ENCODE assay signal across 9 mouse cellular contexts in the genomic region with DNA sequence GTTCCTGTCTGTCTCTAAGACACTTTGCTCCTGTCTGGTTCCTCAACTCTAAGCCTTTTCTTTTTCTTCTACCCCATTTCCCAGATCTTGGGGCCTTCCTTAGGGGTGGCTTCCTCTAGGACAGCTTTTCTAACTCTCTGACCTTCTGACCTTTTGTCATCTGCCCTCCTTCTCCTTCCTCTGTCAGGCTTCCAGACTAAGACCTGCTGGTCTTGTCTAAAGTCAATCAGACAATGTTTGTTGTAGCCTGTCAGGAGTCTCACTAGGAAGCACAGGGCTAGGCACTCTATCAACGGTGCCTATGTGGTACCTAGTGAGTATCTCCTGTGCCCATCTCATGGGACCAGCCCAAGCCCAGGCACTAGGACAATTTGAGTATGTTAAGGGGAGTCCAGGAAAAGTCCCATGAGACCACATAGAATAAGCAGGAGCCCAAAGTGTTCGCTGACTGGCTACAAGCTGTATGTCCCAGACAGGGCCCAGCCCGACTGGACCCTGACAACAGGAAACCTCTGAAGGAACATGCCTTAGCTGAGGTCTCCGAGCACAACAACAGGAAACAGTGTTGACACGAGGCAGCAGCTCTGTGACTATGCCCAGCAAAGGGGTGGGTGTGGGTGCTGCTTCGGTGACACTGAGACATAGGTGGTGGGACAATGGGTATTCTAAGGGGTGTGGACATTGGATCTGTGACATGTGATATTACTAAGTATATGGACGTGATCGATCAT. TPM values are rescaled to one million over a fixed set of nuclear protein-coding genes. Genes with fewer than 3 reads are reported as not detected.
A peak's percentile ranks its signal among the peaks of the same experiment; 100 is the strongest.
DNase-seq lines count a peak whose midpoint lies in the region; ATAC-seq and TF ChIP-seq lines count a peak whose summit lies in the region.
"Had no signal": no experiment of that assay in that cellular context is flagged by ENCODE, and none has a peak within 500 bp of the region (broad histone marks: within the 10 kb centered on the region; RNA-seq: fewer than 3 reads in every experiment).

No protein-coding gene starts in this region.

- no peak overlapping the region for H3K9ac ChIP-seq in hindbrain, embryonic 16.5 days (ENCODE audit: low read depth, low read length)
- no peak overlapping the region for H3K9ac ChIP-seq in hindbrain, embryonic 14.5 days
- no peak overlapping the region for H3K9ac ChIP-seq in kidney, postnatal 0 days (ENCODE audit: low read depth, low read length)

- peak overlapping the region; percentile 25; the same call in 1 of the 2 replicates for H3K27ac ChIP-seq in hindbrain, embryonic 16.5 days (ENCODE audit: low read depth, low read length)
- H3K27ac ChIP-seq in hindbrain, embryonic 14.5 days: no peak overlapping the region
- H3K27ac ChIP-seq in heart, embryonic 10.5 days: peak overlapping the region; percentile 43; the same call in 1 of the 2 replicates
- peak overlapping the region; percentile 81 for H3K27ac ChIP-seq in kidney, postnatal 0 days

- 86% methylated on average over 8 of the region's 8 CpGs for WGBS in hindbrain, embryonic 16.5 days
- 89% methylated on average over 8 of the region's 8 CpGs for WGBS in hindbrain, embryonic 14.5 days
- WGBS in heart, embryonic 10.5 days: 65% methylated on average over 8 of the region's 8 CpGs
- WGBS in kidney, postnatal 0 days: 75% methylated on average over 8 of the region's 8 CpGs

- ATAC-seq in hindbrain, embryonic 16.5 days: no peak
- ATAC-seq in hindbrain, embryonic 14.5 days (ENCODE audit: low FRiP score): no peak
- no peak; the same call in 1 of the 2 replicates for ATAC-seq in kidney, postnatal 0 days (replicated peaks; ENCODE audit: low FRiP score, low read depth)
- ATAC-seq in monocyte, adult 5-6 weeks (replicated peaks; ENCODE audit: insufficient number of reproducible peaks, low FRiP score, low TSS enrichment, poor library complexity, severe bottlenecking): peak; percentile 71

- no peak for DNase-seq in hindbrain, embryonic 14.5 days (ENCODE audit: low spot score)
- no peak for DNase-seq in heart, embryonic 10.5 days (ENCODE audit: low spot score)
- peak; percentile 47 for DNase-seq in kidney, postnatal 0 days (ENCODE audit: low spot score)
- no peak for DNase-seq in cerebellum, postnatal 36 days
- DNase-seq in cerebellum, postnatal 25 days: no peak
- DNase-seq in layer of hippocampus, adult 18-20 months (ENCODE audit: low spot score in 2 of 2): no peak

- H3K4me2 ChIP-seq in hindbrain, embryonic 16.5 days (ENCODE audit: low read length): no peak overlapping the region
- no peak overlapping the region for H3K4me2 ChIP-seq in hindbrain, embryonic 14.5 days (replicated peaks)
- H3K4me2 ChIP-seq in kidney, postnatal 0 days (ENCODE audit: low read length): no peak overlapping the region

- peaks cover 22% of the 10 kb centered on the region for H3K4me1 ChIP-seq in hindbrain, embryonic 16.5 days (ENCODE audit: control insufficient read depth, insufficient read depth, low read depth, low read length)
- 0 out of 2 replicates have a peak, but pooled peaks cover 8% of the 10 kb centered on the region for H3K4me1 ChIP-seq in hindbrain, embryonic 14.5 days (replicated peaks; ENCODE audit: control insufficient read depth, insufficient read depth, low read length)
- H3K4me1 ChIP-seq in heart, embryonic 10.5 days: peaks cover 44% of the 10 kb centered on the region
- peaks cover 21% of the 10 kb centered on the region for H3K4me1 ChIP-seq in kidney, postnatal 0 days (replicated peaks; ENCODE audit: insufficient read depth, low read length)

- H3K36me3 ChIP-seq in hindbrain, embryonic 16.5 days (ENCODE audit: control insufficient read depth, insufficient read depth, low read length): no peaks in the 10 kb centered on the region
- no peaks in the 10 kb centered on the region for H3K36me3 ChIP-seq in hindbrain, embryonic 14.5 days (replicated peaks; ENCODE audit: control insufficient read depth, insufficient read depth)
- no peaks in the 10 kb centered on the region for H3K36me3 ChIP-seq in heart, embryonic 10.5 days
- no peaks in the 10 kb centered on the region for H3K36me3 ChIP-seq in kidney, postnatal 0 days (ENCODE audit: insufficient read depth, low read length)
- H3K36me3 ChIP-seq: G1E had no signal

- no peak for TF ChIP-seq CTCF in kidney, postnatal 0 days (IDR thresholded peaks at IDR 0.05; ENCODE audit: low read depth)

- no peak overlapping the region for H3K4me3 ChIP-seq in hindbrain, embryonic 16.5 days (ENCODE audit: low read length)
- H3K4me3 ChIP-seq in hindbrain, embryonic 14.5 days (replicated peaks; ENCODE audit: low read length): no peak overlapping the region
- H3K4me3 ChIP-seq in heart, embryonic 10.5 days: no peak overlapping the region
- H3K4me3 ChIP-seq in kidney, postnatal 0 days (replicated peaks; ENCODE audit: low read depth, low read length): no peak overlapping the region

- H3K27me3 ChIP-seq in hindbrain, embryonic 16.5 days (replicated peaks; ENCODE audit: control insufficient read depth, insufficient read depth, low read length): no peaks in the 10 kb centered on the region
- no peaks in the 10 kb centered on the region for H3K27me3 ChIP-seq in hindbrain, embryonic 14.5 days (ENCODE audit: control insufficient read depth, insufficient read depth, low read length)
- H3K27me3 ChIP-seq in heart, embryonic 10.5 days (ENCODE audit: insufficient read depth, poor library complexity, severe bottlenecking): peaks cover 25% of the 10 kb centered on the region
- no peaks in the 10 kb centered on the region for H3K27me3 ChIP-seq in kidney, postnatal 0 days (ENCODE audit: insufficient read depth, low read length)

- H3K9me3 ChIP-seq in hindbrain, embryonic 16.5 days (ENCODE audit: control insufficient read depth, low read length): no peaks in the 10 kb centered on the region
- no peaks in the 10 kb centered on the region for H3K9me3 ChIP-seq in hindbrain, embryonic 14.5 days (ENCODE audit: control insufficient read depth, low read length)
- H3K9me3 ChIP-seq in heart, embryonic 10.5 days: no peaks in the 10 kb centered on the region
- no peaks in the 10 kb centered on the region for H3K9me3 ChIP-seq in kidney, postnatal 0 days (replicated peaks; ENCODE audit: low read length)
- H3K9me3 ChIP-seq: G1E had no signal

RNA-seq across cellular contexts. Expression of a gene that starts 44.5 kb away (rescaled TPM):
- polyA plus RNA-seq in hindbrain, embryonic 16.5 days (2015; fragmentation: Nextera tagmentation; extraction: Ambion mirVana): 33.5 and 41.6 TPM in 2 replicates
- 25.9 and 26.6 TPM in 2 replicates for polyA plus RNA-seq in hindbrain, embryonic 14.5 days (2014; fragmentation: Nextera tagmentation; extraction: Ambion mirVana)
- polyA plus RNA-seq in heart, embryonic 10.5 days (2016; fragmentation: Nextera tagmentation; extraction: Ambion mirVana): 1.6 and 12.0 TPM in 2 replicates
- polyA plus RNA-seq in kidney, postnatal 0 days (2015; fragmentation: Nextera tagmentation; extraction: Ambion mirVana): 21.0 and 22.1 TPM in 2 replicates
- 13.4 to 111 TPM (median 54.4 TPM) in 3 replicates for total RNA-seq in monocyte, adult 5-6 weeks (2017)
- 100 to 1,000 TPM; 327 to 333 TPM for total RNA-seq in layer of hippocampus, adult 18-20 months (2021)
- polyA plus RNA-seq: G1E had no signal

RNA-seq across cellular contexts. Expression of a gene that starts 55.3 kb away (rescaled TPM):
- 0.61 TPM in 1 of 2 replicates, not detected in the other for polyA plus RNA-seq in hindbrain, embryonic 16.5 days (2015; fragmentation: Nextera tagmentation; extraction: Ambion mirVana)
- 1.3 TPM in 1 of 2 replicates, not detected in the other for polyA plus RNA-seq in hindbrain, embryonic 14.5 days (2014; fragmentation: Nextera tagmentation; extraction: Ambion mirVana)
- polyA plus RNA-seq in heart, embryonic 10.5 days (2016; fragmentation: Nextera tagmentation; extraction: Ambion mirVana): 3.3 TPM in 1 of 2 replicates, not detected in the other
- 4.5 and 5.3 TPM in 2 replicates for polyA plus RNA-seq in kidney, postnatal 0 days (2015; fragmentation: Nextera tagmentation; extraction: Ambion mirVana)
- 8.9 to 28.8 TPM (median 12.5 TPM) in 3 replicates for total RNA-seq in monocyte, adult 5-6 weeks (2017)
- 1 to 10 TPM in 1 of 2 experiments, not detected in 1; 2.0 TPM for total RNA-seq in layer of hippocampus, adult 18-20 months (2021)
- total RNA-seq: G1E had no signal
